Mouse (Mus musculus) E14TG2a.4 (cell line): ENCODE measurements around the gene Mapkap1.
"Not testable (repeated sequence)": the region's sequence is repeated elsewhere in the genome, so short reads cannot be mapped to it uniquely, and the experiment has no call there.

ENCODE experiments used
- H3K27me3 ChIP-seq: 2 replicates; pipeline ENCODE4 v1.6.1; 2014; ENCODE audit warnings: low read length, control low read depth; ENCODE audit not compliant: insufficient read depth
- H3K36me3 ChIP-seq: 2 replicates; pipeline ENCODE4 v1.6.1; 2014; ENCODE audit warnings: low read length, control low read depth; ENCODE audit not compliant: insufficient read depth
- H3K4me1 ChIP-seq: replicated peaks from 2 replicates; pipeline ENCODE4 v1.6.1; 2014; ENCODE audit warnings: low read depth, low read length, control low read depth
- H3K4me3 ChIP-seq: replicated peaks from 2 replicates; pipeline ENCODE4 v1.5.1; 2014; ENCODE audit warnings: mild to moderate bottlenecking, low read length
- H3K9me3 ChIP-seq: 2 replicates; pipeline ENCODE4 v1.6.1; 2014; ENCODE audit warnings: low read length, control low read depth
- CTCF ChIP-seq: conservative IDR thresholded peaks from 2 replicates; pipeline ENCODE4 v1.5.1; 2014; ENCODE audit warnings: low read length
- NANOG ChIP-seq: IDR thresholded peaks from 2 replicates; pipeline ENCODE4 v1.6.1; 2014; ENCODE audit warnings: borderline replicate concordance, low read length, mixed read lengths
- POU5F1 ChIP-seq: IDR thresholded peaks from 2 replicates; pipeline ENCODE4 v1.6.1; 2014; ENCODE audit warnings: low read length, borderline replicate concordance

The Mapkap1 gene

GRCm38 (mm10) chr2:34468559-34469141 is 62.1 kb downstream of the Mapkap1 start:
- Histone ChIP-seq H3K4me1 (no peaks in the 10 kb centered on the region), H3K9me3 (no peaks in the 10 kb centered on the region), H3K4me3 (no peak overlapping the region), H3K36me3 (no peaks in the 10 kb centered on the region), H3K27me3 (no peaks in the 10 kb centered on the region)
- TF ChIP-seq NANOG, result no peak
- TF ChIP-seq CTCF, result no peak
- no peak for TF ChIP-seq POU5F1

- Histone ChIP-seq H3K4me3 (no peak overlapping the region), H3K9me3 (no peaks in the 10 kb centered on the region), H3K27me3 (no peaks in the 10 kb centered on the region), H3K4me1 (no peaks in the 10 kb centered on the region), H3K36me3 (no peaks in the 10 kb centered on the region)
- TF ChIP-seq CTCF (no peak), NANOG (no peak), POU5F1 (no peak)
These were observed 62.8 kb downstream of the Mapkap1 start for GRCm38 (mm10) chr2:34469324-34469723.

GRCm38 (mm10) chr2:34473775-34474174 is 67.2 kb downstream of the Mapkap1 start:
- no peak for TF ChIP-seq CTCF
- no peak for TF ChIP-seq NANOG
- no peak for TF ChIP-seq POU5F1

GRCm38 (mm10) chr2:34481401-34481800 is 74.8 kb downstream of the Mapkap1 start:
- H3K9me3 ChIP-seq, result no peaks in the 10 kb centered on the region
- TF ChIP-seq CTCF, result no peak
- no peak for TF ChIP-seq POU5F1
- TF ChIP-seq NANOG, result no peak
- H3K4me1 ChIP-seq, result peaks cover 18% of the 10 kb centered on the region
- H3K36me3 ChIP-seq, result no peaks in the 10 kb centered on the region; the same call in 1 of the 2 replicates
- H3K27me3 ChIP-seq, result no peaks in the 10 kb centered on the region
- H3K4me3 ChIP-seq, result no peak overlapping the region

More at GRCm38 (mm10) chr2:34473775-34474174, 67.2 kb downstream of the Mapkap1 start:
- Histone ChIP-seq H3K4me1 (no peaks in the 10 kb centered on the region), H3K36me3 (no peaks in the 10 kb centered on the region), H3K4me3 (no peak overlapping the region), H3K27me3 (no peaks in the 10 kb centered on the region), H3K9me3 (no peaks in the 10 kb centered on the region)

GRCm38 (mm10) chr2:34482102-34482501 is 75.5 kb downstream of the Mapkap1 start:
- Histone ChIP-seq H3K9me3 (no peaks in the 10 kb centered on the region), H3K27me3 (no peaks in the 10 kb centered on the region), H3K36me3 (no peaks in the 10 kb centered on the region; the same call in 1 of the 2 replicates), H3K4me1 (peaks cover 18% of the 10 kb centered on the region), H3K4me3 (no peak overlapping the region)
- TF ChIP-seq NANOG (no peak), CTCF (no peak), POU5F1 (no peak)

- no peaks in the 10 kb centered on the region for H3K27me3 ChIP-seq
- H3K4me1 ChIP-seq, result peaks cover 18% of the 10 kb centered on the region
- no peaks in the 10 kb centered on the region; the same call in 1 of the 2 replicates for H3K36me3 ChIP-seq
- TF ChIP-seq POU5F1 (no peak), NANOG (no peak), CTCF (no peak)
- no peak overlapping the region for H3K4me3 ChIP-seq
- no peaks in the 10 kb centered on the region for H3K9me3 ChIP-seq
These were observed 76.0 kb downstream of the Mapkap1 start for GRCm38 (mm10) chr2:34482531-34482930.

GRCm38 (mm10) chr2:34487281-34487680 is 80.7 kb downstream of the Mapkap1 start:
- Histone ChIP-seq H3K36me3 (no peaks in the 10 kb centered on the region), H3K4me1 (peaks cover 16% of the 10 kb centered on the region; the same call in 1 of the 2 replicates), H3K9me3 (no peaks in the 10 kb centered on the region), H3K27me3 (no peaks in the 10 kb centered on the region), H3K4me3 (no peak overlapping the region)
- TF ChIP-seq CTCF (no peak), POU5F1 (no peak), NANOG (no peak)

- Histone ChIP-seq H3K9me3 (no peaks in the 10 kb centered on the region), H3K36me3 (peaks cover 8% of the 10 kb centered on the region), H3K4me1 (peaks cover 13% of the 10 kb centered on the region), H3K27me3 (no peaks in the 10 kb centered on the region), H3K4me3 (no peak overlapping the region)
- no peak for TF ChIP-seq NANOG
These were observed 97.6 kb downstream of the Mapkap1 start for GRCm38 (mm10) chr2:34503975-34504730.

- not testable (repeated sequence) for H3K9me3 ChIP-seq
- H3K4me1 ChIP-seq, result peaks cover 13% of the 10 kb centered on the region
These were observed 99.6 kb downstream of the Mapkap1 start for GRCm38 (mm10) chr2:34506162-34506561.

More at GRCm38 (mm10) chr2:34506162-34506561, 99.6 kb downstream of the Mapkap1 start:
- not testable (repeated sequence) for H3K36me3 ChIP-seq, H3K4me3 ChIP-seq, H3K27me3 ChIP-seq
